Mouse (Mus musculus) kidney, adult 2 months (tissue): ENCODE results near the gene Rrh.

Experiments
- CTCF ChIP-seq: fragments of 200-500 bp; conservative IDR thresholded peaks from 2 replicates; pipeline ENCODE4 v1.5.1; 2011; ENCODE audit warnings: low read depth, mild to moderate bottlenecking, control low read depth, low read length, moderate library complexity, mixed read lengths; ENCODE audit not compliant: insufficient read depth, insufficient read length
- POLR2A ChIP-seq: fragments of 200-500 bp; IDR thresholded peaks from one replicate; pipeline ENCODE4 v1.6.1; 2011; ENCODE audit warnings: low read depth, low read length, control low read depth

GRCm38 (mm10) chr3:129766971-129767794 lies 55.2 kb downstream of the Rrh start:
- TF ChIP-seq POLR2A (no peak), CTCF (no peak)
